Mouse (Mus musculus) liver, adult 2 months (tissue): ENCODE measurements at regions not wholly inside any gene's neighbourhood (a gene's known extent, or its start where the extent isn't known, plus 50 kb on each side); places are given as distances from the start of the nearest gene placed in this dataset.

Experiments
- CTCF ChIP-seq: fragments of 200-500 bp; IDR thresholded peaks from 2 replicates; pipeline ENCODE4 v1.5.1; 2011; ENCODE audit warnings: low read depth, low read length, control low read depth
- POLR2A ChIP-seq: fragments of 200-500 bp; IDR thresholded peaks from 2 replicates; pipeline ENCODE4 v1.6.1; 2011; ENCODE audit warnings: low read length, control low read depth; ENCODE audit not compliant: insufficient read depth; ENCODE audit errors: extremely low read depth

- TF ChIP-seq CTCF (peak; percentile 14; the same call in 1 of the 2 replicates), POLR2A (no peak)
Observed at GRCm38 (mm10) chr6:31190628-31191373, 207.7 kb upstream of the Mkln1 start.
